Mouse (Mus musculus) ES-E14 (cell line): ENCODE measurements around the gene Tmem171.

Source experiments
- MAFK ChIP-seq: IDR thresholded peaks from 2 replicates; pipeline ENCODE4 v1.6.1; 2014; ENCODE audit warnings: mild to moderate bottlenecking, low read depth, low read length, inconsistent platforms; ENCODE audit not compliant: insufficient read depth
- ZNF384 ChIP-seq: IDR thresholded peaks from 2 replicates; pipeline ENCODE4 v1.6.1; 2012; ENCODE audit warnings: low read depth, low read length, inconsistent platforms

DNA sequence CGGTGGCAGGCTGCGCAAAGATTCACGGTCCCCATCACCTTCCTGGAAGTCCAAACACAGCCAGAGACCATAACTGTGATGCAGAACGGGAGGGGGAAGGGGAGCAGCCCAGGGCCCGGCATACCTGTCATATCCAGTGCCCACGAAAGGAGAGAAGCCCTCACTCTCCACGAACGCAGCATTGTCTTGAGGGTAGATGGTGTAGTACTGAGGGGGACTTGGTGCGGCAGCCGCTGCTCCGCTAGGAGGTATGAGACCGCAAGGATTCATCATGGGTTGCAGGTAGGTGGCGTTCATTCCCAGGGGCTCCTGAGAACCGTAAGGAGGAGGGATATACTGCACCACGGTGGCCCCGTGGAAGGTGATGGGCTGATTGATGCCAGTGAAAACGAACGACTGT, 58.1 kb downstream of the Tmem171 start:
- TF ChIP-seq MAFK (no peak), ZNF384 (no peak)
